Mouse (Mus musculus): ENCODE data around the gene Rpp21. TPM values are rescaled to one million over a fixed set of nuclear protein-coding genes. Genes with fewer than 3 reads are reported as not detected.
"Not testable (repeated sequence)": the region's sequence is repeated elsewhere in the genome, so short reads cannot be mapped to it uniquely, and the experiment has no call there.

Rpp21 gene
- total RNA-seq, 2 experiments from 2014 or later: 4.8 to 12.3 TPM

DNA sequence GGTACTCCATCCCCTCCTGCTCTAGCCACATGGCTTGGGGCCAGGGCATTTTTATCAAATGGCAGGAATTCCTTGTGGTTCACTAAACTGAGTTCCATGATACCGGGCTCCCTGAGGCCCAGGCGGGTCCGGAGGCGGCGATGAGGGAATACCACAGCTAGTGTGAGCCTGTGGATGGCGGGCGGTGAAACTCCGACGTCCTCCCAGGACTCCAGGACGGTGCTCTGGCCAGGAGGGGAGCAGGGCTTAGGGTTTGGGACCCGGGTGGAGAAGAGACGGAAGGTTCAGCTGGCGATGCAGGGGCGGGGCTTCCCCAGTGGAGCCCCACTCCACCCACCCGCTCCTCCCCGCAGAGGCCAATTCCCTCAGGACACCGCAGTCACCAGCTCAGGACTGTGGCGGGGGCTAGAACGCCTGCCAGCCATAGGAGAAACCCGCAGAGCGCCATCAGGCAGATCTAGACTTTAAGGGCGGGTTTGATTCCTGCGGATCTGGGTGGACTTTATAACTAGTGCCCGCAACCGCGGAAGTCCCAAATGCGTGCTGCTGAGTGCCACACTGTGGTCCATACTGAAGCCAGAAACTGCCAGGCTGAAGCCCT, 20.4 kb downstream of the Rpp21 start:
- no peak for ATAC-seq (replicated peaks; ENCODE audit: low FRiP score, poor library complexity, severe bottlenecking)

GRCm38 (mm10) chr17:36235300-36235699, 22.6 kb downstream of the Rpp21 start:
- not testable (repeated sequence) for ATAC-seq (replicated peaks; ENCODE audit: low FRiP score, poor library complexity, severe bottlenecking)

- ATAC-seq (replicated peaks; ENCODE audit: low FRiP score, poor library complexity, severe bottlenecking): no peak
Observed at GRCm38 (mm10) chr17:36233572-36233971, 24.3 kb downstream of the Rpp21 start.

GRCm38 (mm10) chr17:36231318-36231717, 26.6 kb downstream of the Rpp21 start:
- ATAC-seq (replicated peaks; ENCODE audit: low FRiP score, poor library complexity, severe bottlenecking): no peak

DNA sequence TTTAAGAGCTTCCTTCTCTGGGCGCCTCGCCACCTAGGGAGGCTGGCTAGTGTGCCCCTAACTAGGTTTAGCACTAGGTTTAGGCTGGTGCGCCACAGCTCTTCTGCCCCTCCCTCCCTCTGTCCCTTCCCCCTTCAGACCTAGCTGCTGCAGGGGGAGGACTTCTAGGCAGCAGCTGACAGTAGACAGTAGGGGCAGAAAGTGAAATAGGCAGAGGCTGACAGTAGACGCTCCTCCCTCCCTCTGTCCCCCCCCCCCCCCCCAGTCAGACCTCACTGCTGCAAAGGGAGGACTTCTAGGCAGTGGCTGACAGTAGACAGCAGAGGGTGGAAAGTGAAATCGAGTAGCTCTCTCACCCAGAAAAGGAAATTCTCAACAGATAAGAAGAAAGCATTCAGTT, 28.8 kb downstream of the Rpp21 start:
- no peak for ATAC-seq (replicated peaks; ENCODE audit: low FRiP score, poor library complexity, severe bottlenecking)

DNA sequence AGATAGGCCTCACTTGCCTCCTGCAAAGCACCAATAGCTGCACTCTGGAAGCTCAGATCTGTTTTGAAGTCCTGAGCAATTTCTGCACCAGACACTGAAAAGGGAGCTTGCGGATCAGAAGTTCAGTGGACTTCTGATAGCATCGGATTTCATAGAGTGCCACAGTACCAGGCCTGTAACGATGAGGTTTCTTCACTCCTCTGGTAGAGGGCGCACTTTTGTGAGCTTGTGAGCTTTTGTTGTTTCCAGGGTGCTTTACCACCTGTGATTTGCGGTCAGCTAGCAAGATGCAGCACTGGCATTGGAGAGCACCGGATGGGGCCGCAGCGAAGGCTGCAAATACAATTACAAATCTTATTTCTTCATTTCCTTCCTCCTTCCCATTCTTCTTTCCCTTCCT, 30.9 kb downstream of the Rpp21 start:
- no peak for ATAC-seq (replicated peaks; ENCODE audit: low FRiP score, poor library complexity, severe bottlenecking)

- no peak for ATAC-seq (replicated peaks; ENCODE audit: low FRiP score, poor library complexity, severe bottlenecking)
Observed at GRCm38 (mm10) chr17:36225231-36225824, 32.5 kb downstream of the Rpp21 start.

DNA sequence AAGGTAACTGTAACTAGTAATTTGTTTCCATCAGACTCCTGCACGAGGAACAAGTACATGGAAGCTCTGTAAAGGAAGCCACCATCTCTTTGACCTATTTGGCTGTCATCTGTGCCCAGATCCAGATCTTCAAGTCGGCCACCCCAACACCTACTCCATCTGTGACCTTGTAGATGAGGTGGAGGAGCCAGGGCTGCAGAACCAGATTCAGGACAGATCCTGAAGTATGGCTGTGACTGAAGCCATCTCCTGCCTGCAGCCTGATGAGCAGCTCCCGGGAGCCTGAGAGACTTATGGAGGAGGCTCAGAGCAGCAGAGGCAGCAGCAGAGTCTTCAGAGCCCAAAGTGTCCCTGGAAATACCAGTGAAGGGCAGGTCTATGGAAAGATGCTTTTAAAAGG, 33.4 kb downstream of the Rpp21 start:
- ATAC-seq (replicated peaks; ENCODE audit: low FRiP score, poor library complexity, severe bottlenecking): no peak

- no peak for ATAC-seq (replicated peaks; ENCODE audit: low FRiP score, poor library complexity, severe bottlenecking)
Observed at GRCm38 (mm10) chr17:36218594-36219155, 39.2 kb downstream of the Rpp21 start.

GRCm38 (mm10) chr17:36215586-36215985, 42.3 kb downstream of the Rpp21 start:
- no peak for ATAC-seq (replicated peaks; ENCODE audit: low FRiP score, poor library complexity, severe bottlenecking)

- ATAC-seq (replicated peaks; ENCODE audit: low FRiP score, poor library complexity, severe bottlenecking): no peak
Observed at GRCm38 (mm10) chr17:36206846-36207245, 51.0 kb downstream of the Rpp21 start.

DNA sequence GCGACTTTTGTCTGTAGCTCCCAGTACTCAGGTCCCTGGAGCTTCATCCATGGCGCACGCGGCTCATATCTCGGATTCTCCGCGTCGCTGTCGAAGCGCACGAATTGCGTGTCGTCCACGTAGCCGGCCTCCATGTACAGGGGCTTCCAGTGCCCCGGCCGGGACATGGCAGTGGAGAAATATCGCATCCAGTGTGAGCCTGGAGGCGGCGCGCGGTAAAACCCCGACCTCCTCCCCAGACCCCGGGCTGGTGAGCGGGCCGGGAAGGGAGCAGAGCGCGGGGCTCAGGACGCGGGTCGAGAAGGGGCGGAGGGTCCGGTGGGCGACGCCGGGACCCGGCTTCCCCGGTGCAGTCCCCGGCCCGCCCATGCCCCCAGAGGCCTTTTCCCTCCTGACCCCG, 52.0 kb downstream of the Rpp21 start:
- no peak for ATAC-seq (replicated peaks; ENCODE audit: low FRiP score, poor library complexity, severe bottlenecking)

Other genes starting within 250 kb of the Rpp21 start
- gene H2-T24, start 237.5 kb downstream of the Rpp21 start, total RNA-seq (2015; ENCODE audit: low replicate concordance): 161 and 177 TPM in 2 replicates
- gene H2-T24, start 237.5 kb downstream of the Rpp21 start, total RNA-seq (2017; ENCODE audit: low replicate concordance): 587 and 609 TPM in 2 replicates
- gene H2-T23, start 225.2 kb downstream of the Rpp21 start, total RNA-seq (2015; ENCODE audit: low replicate concordance): 249 and 264 TPM in 2 replicates
- gene H2-T23, start 225.2 kb downstream of the Rpp21 start, total RNA-seq (2017; ENCODE audit: low replicate concordance): 271 and 275 TPM in 2 replicates
- gene H2-T22, start 215.3 kb downstream of the Rpp21 start, total RNA-seq (2015; ENCODE audit: low replicate concordance): 10.4 and 21.5 TPM in 2 replicates
- gene H2-T22, start 215.3 kb downstream of the Rpp21 start, total RNA-seq (2017; ENCODE audit: low replicate concordance): 12.8 and 20.4 TPM in 2 replicates
- not detected in 2 replicates for gene Gm6034, start 215.1 kb downstream of the Rpp21 start, total RNA-seq (2015; ENCODE audit: low replicate concordance)
- gene Gm6034, start 215.1 kb downstream of the Rpp21 start, total RNA-seq (2017; ENCODE audit: low replicate concordance): not detected in 2 replicates
- not detected in 2 replicates for gene Gm11127, start 199.7 kb downstream of the Rpp21 start, total RNA-seq (2015; ENCODE audit: low replicate concordance)
- not detected in 2 replicates for gene Gm11127, start 199.7 kb downstream of the Rpp21 start, total RNA-seq (2017; ENCODE audit: low replicate concordance)
- gene Gm19684, start 136.4 kb downstream of the Rpp21 start, total RNA-seq (2015; ENCODE audit: low replicate concordance): 1.5 TPM in 1 of 2 replicates, not detected in the other
- gene Gm19684, start 136.4 kb downstream of the Rpp21 start, total RNA-seq (2017; ENCODE audit: low replicate concordance): 0.84 TPM in 1 of 2 replicates, not detected in the other
- not detected in 2 replicates for gene Gm7030, start 128.6 kb downstream of the Rpp21 start, total RNA-seq (2015; ENCODE audit: low replicate concordance)
- not detected in 2 replicates for gene Gm7030, start 128.6 kb downstream of the Rpp21 start, total RNA-seq (2017; ENCODE audit: low replicate concordance)
- gene Gm8909, start 89.5 kb downstream of the Rpp21 start, total RNA-seq (2015; ENCODE audit: low replicate concordance): not detected in 2 replicates
- not detected in 2 replicates for gene Gm8909, start 89.5 kb downstream of the Rpp21 start, total RNA-seq (2017; ENCODE audit: low replicate concordance)
- gene H2-T3, start 67.8 kb downstream of the Rpp21 start, total RNA-seq (2015; ENCODE audit: low replicate concordance): not detected in 2 replicates
- gene H2-T3, start 67.8 kb downstream of the Rpp21 start, total RNA-seq (2017; ENCODE audit: low replicate concordance): not detected in 2 replicates
- gene Trim39, start 14.2 kb upstream of the Rpp21 start, total RNA-seq (2015; ENCODE audit: low replicate concordance): 5.8 and 8.2 TPM in 2 replicates
- 9.0 and 21.3 TPM in 2 replicates for gene Trim39, start 14.2 kb upstream of the Rpp21 start, total RNA-seq (2017; ENCODE audit: low replicate concordance)
- gene H2-M10.2, start 28.4 kb upstream of the Rpp21 start, total RNA-seq (2015; ENCODE audit: low replicate concordance): not detected in 2 replicates
- gene H2-M10.2, start 28.4 kb upstream of the Rpp21 start, total RNA-seq (2017; ENCODE audit: low replicate concordance): not detected in 2 replicates
- gene H2-M10.1, start 68.1 kb upstream of the Rpp21 start, total RNA-seq (2015; ENCODE audit: low replicate concordance): not detected in 2 replicates
- gene H2-M10.1, start 68.1 kb upstream of the Rpp21 start, total RNA-seq (2017; ENCODE audit: low replicate concordance): not detected in 2 replicates
- not detected in 2 replicates for gene H2-M10.3, start 110.3 kb upstream of the Rpp21 start, total RNA-seq (2015; ENCODE audit: low replicate concordance)
- gene H2-M10.3, start 110.3 kb upstream of the Rpp21 start, total RNA-seq (2017; ENCODE audit: low replicate concordance): not detected in 2 replicates
- gene H2-M10.4, start 204.3 kb upstream of the Rpp21 start, total RNA-seq (2015; ENCODE audit: low replicate concordance): not detected in 2 replicates
- gene H2-M10.4, start 204.3 kb upstream of the Rpp21 start, total RNA-seq (2017; ENCODE audit: low replicate concordance): not detected in 2 replicates

Data from erythroblast, adult 5-6 weeks (primary cell).